Mouse (Mus musculus) midbrain, embryonic 14.5 days (tissue): Measurements from ENCODE around the gene Pik3ap1. TPM values are rescaled to one million over a fixed set of nuclear protein-coding genes. Genes with fewer than 3 reads are reported as not detected.
"Not testable (repeated sequence)": the region's sequence is repeated elsewhere in the genome, so short reads cannot be mapped to it uniquely, and the experiment has no call there.

Experiments
- ATAC-seq: fragments of 200-750 bp; cut with Nextera tagmentation; 2 replicates; pipeline ENCODE4 v1.8.0; 2017; ENCODE audit warnings: moderate number of reproducible peaks, moderate library complexity; ENCODE audit not compliant: low FRiP score, low TSS enrichment
- DNase-seq: peaks from one replicate; pipeline ENCODE4 v3.0.0-alpha.2; 2015
- H3K27ac ChIP-seq: fragments of 300-500 bp; sonication (generic); replicated peaks from 2 replicates; pipeline ENCODE4 v1.5.1; 2014; ENCODE audit warnings: mild to moderate bottlenecking, low read depth, low read length, moderate library complexity
- H3K27me3 ChIP-seq: fragments of 300-500 bp; sonication (generic); 2 replicates; pipeline ENCODE4 v1.6.1; 2014; ENCODE audit warnings: low read length, control low read depth, mixed read lengths; ENCODE audit not compliant: control insufficient read depth, insufficient read depth
- H3K36me3 ChIP-seq: fragments of 300-500 bp; sonication (generic); 2 replicates; pipeline ENCODE4 v1.6.1; 2014; ENCODE audit warnings: low read length, control low read depth; ENCODE audit not compliant: control insufficient read depth, insufficient read depth
- H3K4me1 ChIP-seq: fragments of 300-500 bp; sonication (generic); 2 replicates; pipeline ENCODE4 v1.6.1; 2014; ENCODE audit warnings: mild to moderate bottlenecking, antibody characterized with exemption, low read length, control low read depth; ENCODE audit not compliant: control insufficient read depth, insufficient read depth
- H3K4me2 ChIP-seq: fragments of 300-500 bp; sonication (generic); 2 replicates; pipeline ENCODE4 v1.6.1; 2014; ENCODE audit warnings: mild to moderate bottlenecking, low read length, moderate library complexity
- H3K4me3 ChIP-seq: fragments of 300-500 bp; sonication (generic); replicated peaks from 2 replicates; pipeline ENCODE4 v1.5.1; 2014; ENCODE audit warnings: low read depth, low read length
- H3K9ac ChIP-seq: fragments of 300-500 bp; sonication (generic); replicated peaks from 2 replicates; pipeline ENCODE4 v1.6.1; 2014; ENCODE audit warnings: mild to moderate bottlenecking, low read length, moderate library complexity
- H3K9me3 ChIP-seq: fragments of 300-500 bp; sonication (generic); 2 replicates; pipeline ENCODE4 v1.6.1; 2016; ENCODE audit warnings: low read length, control low read depth, mixed read lengths; ENCODE audit not compliant: control insufficient read depth
- WGBS: fragments of 180-500 bp; shearing (Covaris S2); extraction: QIAGEN DNeasy Blood & Tissue Kit; methylation state at CpG from one replicate; pipeline ENCODE4 v1.1.7; 2014; 5-methylcytosine and 5-hydroxymethylcytosine counted together
- polyA plus RNA-seq: library from polyadenylated mRNA; unstranded; fragments of >200 nt; fragmentation: Nextera tagmentation; extraction: Ambion mirVana; gene quantifications from 2 replicates; pipeline ENCODE4 v1.2.1, GENCODE M21; 2014

Gene Pik3ap1
- polyA plus RNA-seq, 1 experiment from 2014 or later: 2.9 TPM

GRCm38 (mm10) chr19:41313663-41314062 is 71.2 kb downstream of the Pik3ap1 start:
- ATAC-seq (no peak), DNase-seq (peak; percentile 38)
- Histone ChIP-seq H3K4me3 (no peak overlapping the region), H3K9ac (no peak overlapping the region), H3K9me3 (no peaks in the 10 kb centered on the region), H3K27ac (no peak overlapping the region), H3K4me1 (0 out of 2 replicates have a peak, but pooled peaks cover 6% of the 10 kb centered on the region), H3K4me2 (no peak overlapping the region), H3K27me3 (no peaks in the 10 kb centered on the region), H3K36me3 (no peaks in the 10 kb centered on the region)
- 25% methylated on average over 6 of the region's 6 CpGs for WGBS

DNA sequence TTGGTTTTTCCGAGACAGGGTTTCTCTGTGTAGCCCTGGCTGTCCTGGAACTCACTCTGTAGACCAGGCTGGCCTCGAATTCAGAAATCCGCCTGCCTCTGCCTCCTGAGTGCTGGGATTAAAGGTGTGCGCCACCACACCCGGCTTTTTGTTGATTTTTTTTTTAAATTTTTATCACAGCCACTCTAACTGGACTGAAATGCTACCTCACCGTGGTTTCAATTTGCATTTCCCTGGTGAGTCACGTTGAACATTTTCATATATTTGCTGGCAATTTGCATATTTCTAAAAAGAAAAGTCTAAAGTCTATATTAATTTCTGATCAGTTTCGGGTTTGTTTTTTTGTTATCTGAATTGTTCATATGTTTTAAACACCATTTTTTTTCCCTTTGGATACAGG is 72.3 kb downstream of the Pik3ap1 start:
- H3K27me3 ChIP-seq, H3K9ac ChIP-seq, H3K4me1 ChIP-seq, H3K4me3 ChIP-seq, H3K27ac ChIP-seq, H3K9me3 ChIP-seq, ATAC-seq, H3K4me2 ChIP-seq, DNase-seq, H3K36me3 ChIP-seq: not testable (repeated sequence)
- WGBS: 86% methylated on average over 8 of the region's 8 CpGs

GRCm38 (mm10) chr19:41312027-41312426 is 72.9 kb downstream of the Pik3ap1 start:
- Histone ChIP-seq H3K36me3 (no peaks in the 10 kb centered on the region), H3K9me3 (no peaks in the 10 kb centered on the region), H3K4me1 (0 out of 2 replicates have a peak, but pooled peaks cover 6% of the 10 kb centered on the region), H3K27ac (no peak overlapping the region), H3K4me3 (no peak overlapping the region), H3K4me2 (no peak overlapping the region), H3K27me3 (no peaks in the 10 kb centered on the region), H3K9ac (no peak overlapping the region)
- DNase-seq (no peak), ATAC-seq (no peak)
- 84% methylated on average over 4 of the region's 4 CpGs for WGBS

DNA sequence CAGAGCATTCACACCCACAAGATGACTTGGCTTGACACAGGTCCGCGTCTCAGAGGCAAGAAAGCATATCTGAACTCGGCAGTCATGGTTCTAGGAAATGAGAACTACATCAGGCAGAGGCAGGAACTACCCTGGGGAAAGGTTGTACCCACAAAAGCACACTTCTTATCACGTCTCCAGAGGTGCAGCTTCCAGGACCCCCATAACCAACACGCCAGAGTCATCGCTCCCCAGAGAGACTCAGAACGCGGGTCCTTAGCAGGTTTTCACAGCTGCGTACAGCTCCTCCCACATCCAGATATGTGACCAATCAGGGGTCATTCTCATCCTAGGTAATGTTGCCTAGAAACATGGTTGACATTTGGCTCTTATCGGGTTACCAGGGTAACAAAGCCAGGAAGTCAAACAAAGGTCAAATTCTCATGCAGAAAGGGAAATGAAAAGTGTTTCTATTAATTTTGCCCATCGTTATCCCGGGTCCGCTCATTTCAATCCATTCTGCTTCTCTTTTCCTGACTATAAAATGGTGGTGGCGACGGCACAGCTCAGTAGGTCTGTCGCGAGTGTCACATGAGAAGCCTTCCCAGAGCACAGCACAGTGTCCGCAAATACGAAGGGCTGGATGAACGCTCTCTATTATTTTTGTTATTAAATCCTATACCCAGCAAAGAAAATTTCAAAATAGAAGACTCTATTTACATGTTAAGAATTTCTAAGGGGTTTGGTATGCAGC is 73.8 kb downstream of the Pik3ap1 start:
- no peaks in the 10 kb centered on the region for H3K36me3 ChIP-seq
- ATAC-seq: peak; percentile 70; the same call in 1 of the 2 replicates
- peak overlapping the region; percentile 35 for H3K9ac ChIP-seq
- H3K9me3 ChIP-seq: no peaks in the 10 kb centered on the region
- H3K4me2 ChIP-seq: peak overlapping the region; percentile 55
- DNase-seq: peak; percentile 77
- peak overlapping the region; percentile 32 for H3K4me3 ChIP-seq
- no peaks in the 10 kb centered on the region for H3K27me3 ChIP-seq
- 21% methylated on average over 20 of the region's 20 CpGs for WGBS
- peak overlapping the region; percentile 52; the same call in 1 of the 2 replicates for H3K27ac ChIP-seq
- H3K4me1 ChIP-seq: 0 out of 2 replicates have a peak, but pooled peaks cover 6% of the 10 kb centered on the region

GRCm38 (mm10) chr19:41303933-41304332 is 81.0 kb downstream of the Pik3ap1 start:
- ATAC-seq: no peak
- no peak overlapping the region for H3K27ac ChIP-seq
- no peaks in the 10 kb centered on the region for H3K4me1 ChIP-seq

DNA sequence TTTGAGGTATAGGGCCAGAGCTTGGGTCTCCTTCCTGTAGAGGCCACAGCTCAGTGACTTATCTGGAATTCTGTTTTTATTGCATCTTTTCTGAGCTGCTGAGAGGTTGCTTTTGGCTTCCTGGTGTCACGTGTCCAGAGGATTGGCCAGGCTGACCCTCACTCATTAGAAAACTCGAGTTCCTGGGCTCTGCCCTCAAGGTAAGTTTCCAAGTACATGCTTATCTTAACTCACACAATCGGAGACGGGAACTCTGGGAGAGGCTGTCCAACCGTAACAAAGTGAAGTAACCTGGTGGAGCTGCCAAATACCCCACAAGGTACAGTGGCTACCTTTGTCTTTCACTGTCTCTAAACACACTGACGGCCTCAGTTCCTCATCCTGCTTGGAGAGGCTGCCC is 81.5 kb downstream of the Pik3ap1 start:
- ATAC-seq (no peak), DNase-seq (no peak)
- Histone ChIP-seq H3K9ac (no peak overlapping the region), H3K36me3 (no peaks in the 10 kb centered on the region), H3K27ac (no peak overlapping the region), H3K4me3 (no peak overlapping the region), H3K9me3 (no peaks in the 10 kb centered on the region), H3K27me3 (no peaks in the 10 kb centered on the region), H3K4me1 (no peaks in the 10 kb centered on the region), H3K4me2 (no peak overlapping the region)
- 81% methylated on average over 6 of the region's 6 CpGs for WGBS

More at GRCm38 (mm10) chr19:41303933-41304332, 81.0 kb downstream of the Pik3ap1 start:
- Histone ChIP-seq H3K9ac (no peak overlapping the region), H3K36me3 (no peaks in the 10 kb centered on the region), H3K4me3 (no peak overlapping the region), H3K27me3 (no peaks in the 10 kb centered on the region), H3K9me3 (no peaks in the 10 kb centered on the region), H3K4me2 (no peak overlapping the region)
- 84% methylated on average over 3 of the region's 3 CpGs for WGBS
- DNase-seq: no peak

DNA sequence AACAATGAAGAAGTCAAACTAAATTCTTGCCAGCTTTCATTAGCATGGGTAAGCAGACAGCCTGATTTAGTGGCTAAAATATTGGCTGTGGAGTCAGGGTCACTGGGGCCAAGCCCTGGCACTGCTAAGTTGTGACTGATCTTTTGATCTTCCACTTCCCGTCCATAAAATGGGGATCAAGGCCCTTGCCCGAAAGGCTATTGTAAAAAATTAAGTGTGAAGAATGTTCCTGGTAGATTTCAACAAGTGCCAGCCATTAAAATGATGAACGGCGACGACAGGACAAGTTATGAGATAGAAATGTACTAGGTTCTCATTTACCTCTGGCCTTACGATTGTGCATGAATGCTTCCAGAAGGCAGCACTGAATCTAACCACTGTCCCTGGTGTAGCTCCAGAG is 83.0 kb downstream of the Pik3ap1 start:
- Histone ChIP-seq H3K36me3 (no peaks in the 10 kb centered on the region), H3K4me2 (no peak overlapping the region), H3K4me3 (no peak overlapping the region), H3K9me3 (no peaks in the 10 kb centered on the region), H3K27ac (no peak overlapping the region), H3K27me3 (no peaks in the 10 kb centered on the region), H3K9ac (no peak overlapping the region), H3K4me1 (no peaks in the 10 kb centered on the region)
- no peak for ATAC-seq
- 74% methylated on average over 6 of the region's 6 CpGs for WGBS
- DNase-seq: no peak

- H3K4me3 ChIP-seq: no peak overlapping the region
- H3K27me3 ChIP-seq: no peaks in the 10 kb centered on the region
- no peaks in the 10 kb centered on the region for H3K9me3 ChIP-seq
- H3K4me1 ChIP-seq: no peaks in the 10 kb centered on the region
- WGBS: 80% methylated on average over 8 of the region's 8 CpGs
- H3K36me3 ChIP-seq: no peaks in the 10 kb centered on the region
- H3K27ac ChIP-seq: no peak overlapping the region
- DNase-seq: peak; percentile 16
- no peak for ATAC-seq
- no peak overlapping the region for H3K9ac ChIP-seq
- no peak overlapping the region for H3K4me2 ChIP-seq
Measured at GRCm38 (mm10) chr19:41299446-41299845, 85.5 kb downstream of the Pik3ap1 start.

- Histone ChIP-seq H3K4me3 (no peak overlapping the region), H3K9ac (no peak overlapping the region), H3K4me1 (no peaks in the 10 kb centered on the region), H3K36me3 (no peaks in the 10 kb centered on the region), H3K27ac (no peak overlapping the region), H3K4me2 (no peak overlapping the region), H3K9me3 (no peaks in the 10 kb centered on the region), H3K27me3 (no peaks in the 10 kb centered on the region)
- DNase-seq: no peak
- WGBS: 63% methylated on average over 5 of the region's 5 CpGs
- no peak for ATAC-seq
Measured at GRCm38 (mm10) chr19:41290952-41291619, 93.8 kb downstream of the Pik3ap1 start.
